Mouse (Mus musculus): ENCODE results near the gene Rufy3.

- TF ChIP-seq POLR2A (IDR thresholded peaks at IDR 0.05; ENCODE audit: low read depth, low read length): no peak
- TF ChIP-seq CTCF (IDR thresholded peaks at IDR 0.05; ENCODE audit: extremely low read depth, insufficient read length, insufficient replicate concordance, low read depth, low read length): no peak
Observed at GRCm38 (mm10) chr5:88566034-88566841, 1.4 kb downstream of the Rufy3 start.
